Mouse (Mus musculus) hindlimb bud, embryonic 11.5 days (tissue): Measurements from ENCODE around the gene Cyp2j7.
"Not testable (repeated sequence)": the region's sequence is repeated elsewhere in the genome, so short reads cannot be mapped to it uniquely, and the experiment has no call there.

ENCODE experiments used
- DNase-seq: peaks from one replicate; pipeline ENCODE4 v3.0.0-alpha.2; 2012; ENCODE audit warnings: low read depth, low spot score; ENCODE audit errors: extremely low spot score

The Cyp2j7 gene

GRCm38 (mm10) chr4:96236559-96236958 is at the start of gene Cyp2j7:
Gene Cyp2j7, minus strand, starts transcription at chr4:96236659.
- no peak for DNase-seq

GRCm38 (mm10) chr4:96276896-96277295 is 40.4 kb upstream of the Cyp2j7 start:
- DNase-seq: not testable (repeated sequence)

GRCm38 (mm10) chr4:96273907-96274306 is 37.4 kb upstream of the Cyp2j7 start:
- DNase-seq: no peak

GRCm38 (mm10) chr4:96196701-96197100 is 39.8 kb downstream of the Cyp2j7 start:
- DNase-seq: no peak

- DNase-seq: not testable (repeated sequence)
These were observed 47.1 kb downstream of the Cyp2j7 start for GRCm38 (mm10) chr4:96189321-96189720.

GRCm38 (mm10) chr4:96188671-96189070 is 47.8 kb downstream of the Cyp2j7 start:
- DNase-seq: not testable (repeated sequence)

GRCm38 (mm10) chr4:96188146-96188545 is 48.3 kb downstream of the Cyp2j7 start:
- DNase-seq: not testable (repeated sequence)

GRCm38 (mm10) chr4:96184716-96185115 is 51.7 kb downstream of the Cyp2j7 start:
- DNase-seq: not testable (repeated sequence)

- no peak for DNase-seq
These were observed 73.6 kb downstream of the Cyp2j7 start for GRCm38 (mm10) chr4:96162839-96163238.

GRCm38 (mm10) chr4:96161575-96161974 is 74.9 kb downstream of the Cyp2j7 start:
- DNase-seq: no peak
